Mouse (Mus musculus) lung, postnatal 14 days (tissue): Measurements from ENCODE around the gene Gpr176.
"Not testable (repeated sequence)": the region's sequence is repeated elsewhere in the genome, so short reads cannot be mapped to it uniquely, and the experiment has no call there.

Experiments
- DNase-seq: peaks from one replicate; pipeline ENCODE4 v3.0.0; 2021

Gpr176 gene

DNA sequence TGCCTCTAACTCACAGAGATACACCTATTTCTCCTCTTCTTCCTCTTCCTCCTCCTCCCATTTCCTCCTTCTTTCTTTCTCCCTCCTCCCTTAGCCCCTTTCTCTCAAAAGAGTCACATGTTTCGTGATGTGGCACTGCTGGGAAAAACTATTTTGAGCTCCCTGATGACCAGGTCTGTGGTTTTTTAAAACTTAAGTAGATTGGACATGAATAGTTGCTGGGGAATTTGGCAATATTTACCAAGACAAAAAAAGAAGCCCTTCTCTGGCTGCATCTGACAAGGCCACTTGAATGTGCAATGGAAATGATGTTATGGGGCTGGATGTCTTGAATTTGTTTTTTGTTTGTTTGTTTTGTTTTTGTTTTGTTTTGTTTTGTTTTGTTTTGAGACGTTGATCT, 75.3 kb downstream of the Gpr176 start:
- DNase-seq: no peak

DNA sequence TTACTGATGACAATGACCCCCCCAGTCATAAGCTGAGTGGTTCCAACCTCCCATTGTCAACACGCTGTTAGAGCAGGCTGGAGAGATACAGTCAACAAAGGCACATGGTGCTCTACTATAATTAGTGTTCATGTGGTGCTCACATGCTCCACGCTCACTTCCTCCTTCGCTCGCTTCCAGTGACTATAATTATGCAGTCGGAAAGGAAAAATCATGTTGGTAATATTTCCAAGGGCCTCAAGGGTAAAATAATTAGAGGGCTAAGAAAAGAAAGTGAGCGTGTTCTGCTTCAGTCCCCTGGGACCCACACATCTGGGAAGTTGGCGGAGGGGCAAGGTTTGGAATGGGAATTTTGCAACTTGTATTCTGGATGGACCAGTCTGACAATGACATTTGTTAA, 77.7 kb downstream of the Gpr176 start:
- DNase-seq: no peak

DNA sequence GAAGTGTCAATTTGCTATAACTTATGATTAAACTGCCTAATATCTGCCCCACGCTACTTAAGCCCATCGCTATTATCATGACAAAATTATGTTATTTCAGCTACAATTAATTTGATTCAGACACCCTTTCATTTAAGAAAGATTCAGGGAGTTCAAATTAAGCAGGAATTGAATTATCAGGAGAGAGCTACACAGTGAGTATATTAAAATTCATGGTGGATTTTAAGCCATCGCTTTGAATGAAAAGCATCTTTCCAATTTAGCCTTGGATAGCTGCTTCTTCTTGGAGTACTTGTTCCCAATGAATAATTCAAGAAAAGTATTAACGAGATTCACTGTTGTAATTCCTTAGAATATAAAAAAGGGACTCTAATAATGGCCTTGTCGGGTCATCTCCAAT, 79.6 kb downstream of the Gpr176 start:
- DNase-seq: no peak

DNA sequence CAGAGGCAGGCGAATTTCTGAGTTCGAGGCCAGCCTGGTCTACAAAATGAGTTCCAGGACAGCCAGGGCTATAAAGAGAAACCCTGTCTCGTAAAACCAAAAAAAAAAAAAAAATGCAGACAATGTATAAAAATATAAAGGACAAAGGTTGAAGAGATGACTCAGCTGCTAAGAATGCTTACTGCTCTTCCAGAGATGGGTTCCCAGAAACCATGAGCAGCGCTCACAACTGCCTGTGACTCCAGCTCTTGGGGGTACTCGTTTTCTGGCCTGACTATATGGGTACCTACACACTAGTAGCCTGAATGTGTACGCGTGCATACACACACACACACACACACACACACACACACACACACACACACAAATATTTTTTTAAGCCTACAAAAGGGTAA, 84.2 kb downstream of the Gpr176 start:
- DNase-seq: not testable (repeated sequence)

DNA sequence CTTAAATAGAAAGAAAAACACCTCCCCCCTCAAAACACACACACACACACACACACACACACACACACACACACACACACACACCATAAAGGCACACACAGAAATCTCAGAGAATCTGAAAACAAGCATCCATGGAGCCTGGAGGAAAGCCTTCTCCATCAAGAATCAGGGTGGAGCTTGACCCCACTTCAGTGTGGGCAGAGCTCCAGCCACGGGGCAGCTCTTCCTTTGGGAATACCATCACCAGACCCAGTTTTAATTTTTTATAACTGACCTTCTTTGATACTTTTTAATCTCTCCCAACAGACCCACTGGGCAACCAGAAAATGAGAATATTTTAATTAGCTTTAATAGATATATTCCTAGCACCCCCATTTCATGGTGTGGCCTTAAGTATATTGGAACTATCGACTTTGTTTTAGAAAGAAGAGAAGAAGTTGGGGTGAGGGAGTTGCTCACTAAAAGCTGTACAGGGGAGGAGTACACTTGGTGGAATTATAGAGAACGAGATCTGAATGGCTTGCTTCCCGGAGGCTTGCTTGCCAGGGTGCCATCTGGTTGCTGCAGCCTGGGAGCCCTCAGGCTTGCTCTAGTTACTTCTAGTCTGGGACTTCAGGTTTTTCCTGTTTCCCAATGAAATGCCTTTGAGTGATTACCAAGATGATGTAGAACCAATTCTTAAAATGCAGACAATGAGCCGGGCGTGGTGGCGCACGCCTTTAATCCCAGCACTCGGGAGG, 84.7 kb downstream of the Gpr176 start:
- no peak for DNase-seq

DNA sequence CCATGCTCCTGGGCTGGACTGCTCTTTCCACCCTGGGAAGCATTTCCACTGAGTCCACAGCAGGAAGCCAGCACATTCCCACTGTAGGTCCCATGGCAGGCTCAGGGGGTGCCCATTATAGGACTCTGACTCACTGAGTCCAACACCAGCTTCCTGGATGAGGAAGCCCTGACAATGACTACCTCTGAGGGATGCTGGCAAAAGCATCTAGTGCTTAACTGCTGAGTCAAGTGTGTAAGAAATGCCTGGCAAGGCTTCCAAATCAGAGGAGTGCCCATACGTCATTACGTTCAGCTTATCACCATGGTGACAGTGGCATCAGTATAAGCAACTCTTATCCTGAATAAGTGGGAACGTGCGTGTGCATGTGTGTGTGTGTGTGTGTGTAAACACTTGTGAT, 85.5 kb downstream of the Gpr176 start:
- no peak for DNase-seq

DNA sequence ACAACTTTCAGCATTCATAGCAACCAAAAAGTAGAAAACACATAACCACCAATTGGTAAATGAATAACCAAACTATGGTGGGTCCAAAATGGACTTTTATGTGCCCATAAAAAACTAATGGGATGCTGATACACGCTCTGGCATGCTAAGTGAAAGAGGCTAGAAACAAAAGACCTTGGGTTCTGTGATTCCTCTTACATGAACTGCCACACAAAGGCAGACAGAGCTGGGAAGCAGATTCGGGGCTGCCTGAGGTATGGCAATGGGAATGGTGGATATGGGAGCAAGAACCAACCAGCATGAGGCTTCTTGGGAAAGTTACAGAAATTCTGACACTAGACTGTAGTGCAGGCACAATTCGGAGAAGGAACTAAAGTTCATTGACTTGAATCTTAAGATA, 90.8 kb downstream of the Gpr176 start:
- no peak for DNase-seq

DNA sequence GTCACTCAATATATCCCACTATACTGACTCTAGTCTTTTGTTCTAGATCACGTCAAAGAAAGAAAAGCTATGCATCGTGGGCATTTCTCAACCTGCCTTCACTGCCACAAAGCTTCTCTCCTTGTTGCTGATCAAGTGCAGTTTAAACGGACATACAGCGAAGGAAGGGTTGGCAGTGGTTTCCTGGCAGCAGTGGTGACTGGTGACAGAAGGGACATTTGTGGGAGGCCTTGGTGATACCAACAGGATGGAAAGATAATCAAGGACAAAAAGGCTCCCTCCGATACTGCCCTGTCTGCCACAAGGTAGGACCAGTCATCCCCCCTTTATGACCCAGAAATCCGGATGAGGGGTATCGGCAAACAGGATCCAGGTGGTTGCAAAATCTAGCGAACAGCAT, 95.0 kb downstream of the Gpr176 start:
- no peak for DNase-seq

DNA sequence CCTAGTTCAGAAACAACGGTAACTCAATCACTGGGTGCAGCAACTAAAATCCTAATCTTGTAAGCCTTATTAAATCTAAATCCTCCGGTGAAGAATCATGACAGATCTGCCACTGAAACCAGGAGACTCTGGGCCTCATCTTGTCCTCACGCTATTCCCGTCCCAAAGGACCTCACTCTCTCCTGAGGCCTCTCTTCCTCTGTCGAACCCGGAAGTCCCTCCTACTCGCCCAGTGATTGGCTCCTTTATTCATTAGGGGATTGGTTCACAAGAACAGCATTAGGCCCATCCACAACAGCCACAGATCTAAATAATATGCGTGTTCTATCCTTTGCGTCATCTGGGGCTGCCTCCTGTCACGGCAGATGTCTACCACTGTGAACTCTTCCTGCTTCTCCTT, 101.6 kb downstream of the Gpr176 start:
- DNase-seq: no peak

DNA sequence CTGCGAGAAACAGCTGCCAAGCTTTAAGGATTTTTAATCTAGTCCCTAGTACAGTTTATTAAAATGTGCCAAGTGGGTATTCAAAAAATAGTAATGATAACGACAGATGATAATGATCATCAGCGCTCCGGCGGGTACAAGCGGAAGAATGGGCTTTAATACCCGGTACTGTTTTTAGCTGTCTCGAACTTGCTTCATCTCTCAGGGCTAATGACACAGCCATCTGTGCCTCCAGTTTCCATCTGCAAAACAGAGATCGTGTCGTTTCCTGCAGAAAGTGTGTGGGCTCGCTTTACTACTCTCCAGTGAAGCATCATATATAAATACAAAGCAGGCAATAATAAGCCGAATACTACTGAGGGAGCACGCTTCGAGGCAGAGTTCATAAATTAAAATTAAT, 103.0 kb downstream of the Gpr176 start:
- no peak for DNase-seq

DNA sequence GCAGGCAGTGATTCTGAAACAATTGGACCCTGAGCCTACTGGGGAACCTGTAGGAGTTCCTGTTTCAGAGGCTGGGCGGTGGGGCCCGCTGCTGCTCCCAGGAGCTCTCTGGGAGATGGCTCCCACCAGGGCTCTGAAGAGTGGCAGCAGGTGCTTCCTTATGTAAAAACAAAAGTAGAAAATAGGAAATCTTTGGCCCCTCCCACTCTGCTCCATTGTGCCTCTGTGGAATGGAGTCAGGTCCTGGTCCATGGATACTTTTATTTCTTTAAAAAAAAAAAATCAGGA, 109.4 kb downstream of the Gpr176 start:
- no peak for DNase-seq

DNA sequence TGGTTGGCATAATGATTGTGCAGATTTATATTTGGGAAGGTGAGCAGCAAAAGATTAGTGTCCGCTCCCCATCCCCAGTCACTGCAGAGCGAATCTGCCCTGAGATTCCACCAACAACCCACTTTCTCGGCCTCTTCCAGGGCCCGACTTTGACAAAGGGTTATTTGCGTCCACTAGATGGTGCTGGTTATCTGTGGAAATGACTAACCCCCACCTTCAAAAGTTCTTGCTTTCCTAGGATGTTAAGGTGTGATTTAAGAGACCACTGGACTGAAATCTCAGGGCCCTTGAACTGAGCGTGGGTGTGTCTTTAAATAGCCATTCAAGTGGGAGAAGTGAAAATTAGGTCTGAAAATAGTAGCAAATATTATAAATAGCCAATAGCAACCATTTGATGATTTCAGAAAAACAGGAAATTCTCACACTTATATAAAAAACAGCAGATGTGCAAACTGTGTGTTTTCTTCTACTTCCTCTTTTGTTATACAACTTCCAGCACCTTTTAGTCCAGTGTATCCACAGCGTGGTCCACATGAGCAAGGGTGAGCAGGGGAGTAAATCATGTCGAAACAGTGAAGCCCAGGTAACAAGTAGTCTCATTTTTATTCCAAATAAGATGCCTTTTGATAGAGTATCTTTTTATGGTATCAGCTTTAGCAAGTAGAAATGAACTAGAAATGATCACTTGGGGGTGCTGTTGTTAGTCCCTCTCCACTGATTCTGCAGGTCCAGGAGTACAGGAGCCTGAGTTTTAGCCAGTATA, 109.9 kb downstream of the Gpr176 start:
- DNase-seq: peak; percentile 64

DNA sequence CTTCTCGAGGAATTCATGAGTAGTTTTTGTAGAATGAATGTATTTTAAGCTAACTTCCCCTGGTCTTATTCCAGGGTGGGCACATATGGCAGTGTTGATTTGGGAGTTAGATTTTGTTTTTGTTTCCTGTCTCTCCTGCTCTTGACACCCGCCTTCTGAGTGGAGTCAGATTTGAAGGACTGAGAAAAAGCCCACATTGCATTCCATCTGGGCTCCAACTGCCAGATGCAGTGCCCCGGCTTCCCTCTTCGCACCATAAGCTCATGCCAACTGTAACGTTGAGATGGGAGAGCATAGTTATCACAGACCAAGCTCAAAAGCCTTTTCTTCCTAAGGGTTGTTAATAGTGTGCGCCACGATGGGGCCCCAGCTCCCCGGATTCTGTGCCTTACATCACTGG, 110.5 kb downstream of the Gpr176 start:
- no peak for DNase-seq

DNA sequence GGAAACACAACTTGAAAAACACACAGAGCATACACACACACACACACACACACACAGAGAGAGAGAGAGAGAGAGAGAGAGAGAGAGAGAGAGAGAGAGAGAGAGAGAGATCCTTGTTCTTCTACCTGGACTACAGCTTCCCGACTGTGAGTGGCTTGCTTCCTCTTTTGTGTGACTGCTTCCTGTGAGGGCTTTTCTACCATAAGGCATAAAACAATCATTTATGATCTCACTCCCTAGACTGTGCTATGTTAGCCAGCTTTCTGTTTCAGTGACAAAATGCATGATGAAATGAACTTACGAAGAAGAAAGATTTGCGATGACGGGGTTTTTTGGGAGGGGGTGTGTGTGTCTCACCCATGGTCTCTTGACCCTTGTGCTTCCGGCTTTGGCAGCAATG, 113.5 kb downstream of the Gpr176 start:
- DNase-seq: no peak

DNA sequence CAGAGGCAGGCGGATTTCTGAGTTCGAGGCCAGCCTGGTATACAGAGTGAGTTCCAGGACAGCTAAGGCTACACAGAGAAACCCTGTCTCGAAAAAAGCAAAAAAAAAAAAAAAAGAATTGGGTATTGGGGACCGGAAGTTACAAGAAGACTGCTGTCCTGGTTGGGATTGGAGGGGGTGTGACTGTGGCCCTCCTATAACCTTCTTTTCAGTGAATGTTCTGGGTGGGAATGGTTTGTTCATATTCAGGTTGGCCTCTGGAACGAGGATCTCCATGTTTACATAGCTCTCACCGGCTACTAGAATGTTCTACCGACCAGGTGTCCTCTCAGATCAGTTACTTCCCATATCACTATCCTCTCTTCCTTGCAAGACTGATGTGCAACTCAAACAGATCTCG, 116.1 kb downstream of the Gpr176 start:
- DNase-seq: no peak

DNA sequence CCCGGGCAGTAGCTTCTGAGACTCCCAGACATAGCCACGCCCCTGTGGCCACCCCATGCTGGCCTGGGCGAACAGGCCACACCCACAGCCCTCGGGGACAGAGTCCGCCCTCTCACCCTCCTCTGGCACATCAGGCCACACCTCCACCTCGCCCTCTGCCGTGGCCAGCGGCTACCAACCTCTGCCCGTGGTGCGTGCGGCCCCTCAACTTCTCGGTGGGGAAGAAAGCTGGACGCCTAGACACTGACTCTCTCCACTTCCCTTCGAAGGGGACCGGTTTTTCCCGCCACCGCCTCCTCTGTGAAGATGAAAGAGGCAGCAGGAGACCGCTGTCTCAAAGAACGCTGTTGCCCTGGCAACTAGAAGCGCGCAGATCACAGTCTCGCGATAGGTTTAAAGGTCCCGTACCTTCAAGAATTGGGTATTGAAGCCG, 116.6 kb downstream of the Gpr176 start, which contains the start of gene Fsip1:
Gene Fsip1, minus strand, starts transcription at position 346 of the 433 bp plus-strand sequence.
- DNase-seq: peak; percentile 71

DNA sequence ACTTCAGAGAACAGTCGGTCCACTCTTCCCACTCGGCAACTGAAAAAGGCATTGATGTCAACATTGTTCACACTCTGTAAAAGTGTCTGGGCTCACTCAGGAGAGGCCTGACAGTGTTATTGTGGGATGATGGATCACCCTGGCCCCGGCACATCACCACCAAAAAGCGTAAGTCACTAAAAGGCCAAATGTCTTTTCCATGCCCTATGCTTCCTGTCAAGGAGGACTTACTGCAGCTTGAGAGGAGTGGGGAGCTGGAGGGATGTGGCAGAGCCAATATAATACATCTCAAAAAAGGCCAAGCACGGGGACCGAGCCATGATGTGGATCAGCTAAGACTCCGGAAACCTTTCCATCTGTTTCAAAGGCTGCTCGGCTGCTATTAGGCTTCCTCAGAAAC, 118.7 kb downstream of the Gpr176 start:
- DNase-seq: no peak

DNA sequence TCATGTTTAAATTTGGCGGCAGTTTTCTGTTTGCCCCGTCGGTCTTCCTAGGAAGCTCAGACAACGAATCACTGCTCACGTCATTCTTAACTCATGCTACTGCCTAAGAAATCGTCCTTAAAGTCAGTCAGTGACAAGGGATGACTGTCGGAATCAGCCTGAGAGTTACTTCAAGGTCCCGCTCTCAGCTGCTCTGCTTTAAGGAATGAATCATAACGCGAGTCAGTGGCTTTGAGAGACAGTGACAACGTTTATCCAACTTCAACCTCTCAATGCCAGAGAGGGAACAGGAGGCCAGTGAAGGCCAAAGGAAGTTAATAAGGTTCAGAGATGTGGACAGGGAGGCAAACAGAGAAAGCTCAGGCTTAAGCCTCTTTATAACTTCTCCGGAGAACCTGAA, 124.3 kb downstream of the Gpr176 start:
- DNase-seq: no peak

DNA sequence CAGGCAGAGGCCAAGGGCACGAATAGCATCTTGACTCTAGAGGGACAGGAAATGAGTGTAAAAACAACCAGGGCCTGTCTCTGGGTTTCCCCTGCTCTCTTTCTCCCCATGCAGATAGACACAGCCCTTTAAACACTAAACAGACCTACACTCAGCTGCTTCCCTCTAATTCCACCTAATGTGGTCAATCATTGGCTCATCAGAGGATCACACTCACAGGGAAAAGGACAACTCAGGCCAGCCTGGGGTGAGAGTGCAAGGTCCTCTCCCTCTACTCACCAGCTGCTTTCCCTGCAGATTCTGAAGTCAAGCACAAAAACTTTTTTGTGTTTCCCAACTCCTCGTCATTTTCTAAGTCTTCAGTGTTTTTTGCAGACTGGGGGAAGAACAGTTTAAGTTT, 125.2 kb downstream of the Gpr176 start:
- DNase-seq: no peak

DNA sequence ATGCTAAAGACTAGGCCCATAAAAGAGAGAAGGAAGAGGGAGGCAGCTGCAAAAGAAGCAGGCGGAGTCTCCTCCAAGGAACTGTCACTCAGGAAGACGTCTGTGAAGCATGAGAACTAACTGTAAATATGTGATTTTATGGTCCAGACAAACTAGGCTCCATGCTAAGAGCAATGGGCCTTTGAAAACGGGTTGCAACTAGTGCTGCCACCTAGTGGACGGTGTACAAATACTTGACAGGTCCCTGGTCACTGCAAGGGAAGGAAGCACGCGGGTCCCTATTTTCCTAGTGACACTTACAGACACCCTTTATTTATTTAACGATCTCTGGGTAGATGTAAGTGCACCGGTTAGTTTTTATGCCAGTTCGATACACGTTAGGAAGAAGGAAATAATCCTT, 127.3 kb downstream of the Gpr176 start:
- peak; percentile 87 for DNase-seq

DNA sequence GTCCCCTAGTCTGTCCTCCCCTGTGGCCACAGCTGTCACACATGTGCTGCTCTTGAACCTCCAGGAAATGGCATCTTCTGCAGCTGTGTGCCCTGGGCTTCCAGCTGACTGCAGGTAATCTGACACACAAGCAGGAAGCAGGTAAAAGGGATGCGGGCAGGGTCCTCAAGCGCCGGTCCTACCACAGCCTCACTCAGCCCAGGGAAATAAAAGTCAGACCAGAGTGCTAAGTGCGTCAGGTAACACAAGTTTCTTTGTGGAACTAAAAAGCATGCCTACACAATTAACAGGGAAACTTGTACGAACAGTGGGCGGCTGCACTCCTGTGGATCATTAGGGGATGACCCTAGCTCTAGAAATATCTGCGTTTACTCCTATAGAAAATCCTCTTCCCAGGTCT, 137.0 kb downstream of the Gpr176 start:
- no peak for DNase-seq

DNA sequence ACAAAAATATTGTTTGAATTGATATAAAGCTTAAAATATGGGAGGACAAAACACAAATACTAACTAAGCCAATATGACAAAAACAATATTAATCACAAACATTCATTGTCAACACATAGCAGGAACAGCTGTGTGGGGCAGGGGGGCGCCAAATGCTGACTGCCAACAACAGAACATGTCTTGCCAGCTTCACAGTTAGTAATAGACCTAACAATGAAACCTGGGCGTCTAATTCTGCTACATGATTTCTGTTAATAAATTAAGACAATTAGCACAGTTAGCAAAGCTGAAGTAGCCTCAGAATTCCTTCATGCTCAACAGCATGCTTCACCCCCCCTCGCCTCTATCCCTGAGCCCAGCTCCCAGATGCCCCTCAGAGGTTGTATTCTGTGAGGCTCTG, 137.6 kb downstream of the Gpr176 start:
- DNase-seq: no peak

DNA sequence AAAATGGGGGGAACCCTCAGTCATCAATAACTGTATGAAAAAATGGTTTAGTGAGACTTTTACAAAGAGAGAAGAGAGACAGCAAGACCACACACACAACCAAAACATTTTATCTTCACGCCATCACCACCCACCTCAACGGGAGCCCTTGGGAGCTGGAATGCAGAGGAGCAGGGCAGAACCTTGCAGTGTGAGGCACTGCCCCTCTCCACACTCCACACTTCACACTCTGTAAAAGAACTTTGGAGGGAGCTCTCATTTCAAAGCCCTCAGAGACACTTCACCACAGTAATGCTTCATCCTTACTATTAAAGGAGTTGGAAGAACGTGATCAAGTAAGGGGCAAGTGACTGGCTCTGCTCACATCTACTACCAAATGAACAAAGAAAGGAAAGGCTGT, 142.7 kb downstream of the Gpr176 start:
- DNase-seq: no peak

DNA sequence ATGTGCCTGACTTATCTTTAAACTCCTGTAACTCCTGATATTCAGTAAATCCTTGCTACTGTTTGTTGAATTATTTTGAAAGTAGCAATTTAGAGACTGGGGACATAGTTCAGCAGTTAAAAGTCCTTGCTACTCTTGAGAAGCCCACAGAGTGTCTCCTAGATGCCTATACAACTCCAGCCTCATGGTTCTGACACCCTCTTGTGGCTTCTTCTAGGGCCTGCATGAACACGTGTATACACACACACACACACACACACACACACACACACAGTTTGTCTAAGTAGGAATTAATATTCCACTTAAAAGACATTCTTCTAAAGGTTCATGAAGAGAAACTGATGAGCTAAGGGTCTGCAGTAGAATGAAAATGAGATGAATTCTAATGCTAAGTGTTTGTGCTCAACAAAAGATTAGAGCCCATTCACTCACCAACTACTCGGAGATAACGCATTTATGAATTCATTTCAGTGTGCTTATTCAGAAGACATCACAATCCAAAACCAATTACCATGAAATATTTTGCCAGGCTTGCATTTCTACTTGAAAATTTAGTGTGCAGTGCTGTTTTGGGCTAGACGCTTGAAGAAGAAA, 144.6 kb downstream of the Gpr176 start:
- no peak for DNase-seq
